Mouse (Mus musculus) cortical plate, adult 2 months (tissue): ENCODE measurements around the gene Tm9sf4.

Source experiments
- CTCF ChIP-seq: fragments of 200-500 bp; IDR thresholded peaks from 2 replicates; pipeline ENCODE4 v1.5.1; 2011; ENCODE audit warnings: mild to moderate bottlenecking, control low read depth, low read length; ENCODE audit not compliant: insufficient read depth; ENCODE audit errors: extremely low read depth
- POLR2A ChIP-seq: fragments of 200-500 bp; IDR thresholded peaks from 2 replicates; pipeline ENCODE4 v1.6.1; 2011; ENCODE audit warnings: mild to moderate bottlenecking, low read length, control low read depth; ENCODE audit not compliant: insufficient read depth; ENCODE audit errors: extremely low read depth

DNA sequence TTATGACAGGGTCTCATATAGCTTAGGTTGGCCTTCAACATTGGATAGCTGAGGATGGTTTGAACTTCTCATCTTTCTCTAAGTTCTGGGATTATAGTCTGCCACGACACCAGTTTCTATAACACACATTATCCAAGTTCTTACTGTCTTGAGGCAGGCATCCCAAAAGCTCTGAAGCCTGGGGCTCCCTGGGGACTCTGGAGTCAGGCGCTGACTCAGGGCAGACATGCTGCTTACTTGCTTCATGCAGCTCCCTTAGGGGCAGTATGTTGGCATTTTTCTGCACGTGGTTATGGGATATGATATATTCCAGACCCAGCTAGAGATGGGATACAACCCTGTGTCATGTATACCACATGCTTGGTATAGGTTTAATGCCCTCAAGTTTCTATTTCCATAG is 18.9 kb downstream of the Tm9sf4 start:
- no peak for TF ChIP-seq CTCF
- TF ChIP-seq POLR2A = no peak
